Mouse (Mus musculus) lung, postnatal 0 days (tissue): ENCODE measurements at regions not wholly inside any gene's neighbourhood (a gene's known extent, or its start where the extent isn't known, plus 50 kb on each side); places are given as distances from the start of the nearest gene placed in this dataset.

ENCODE experiments used
- CTCF ChIP-seq: IDR thresholded peaks from 2 replicates; pipeline ENCODE4 v1.5.1; 2016; ENCODE audit warnings: antibody characterized with exemption, mild to moderate bottlenecking
- EP300 ChIP-seq: IDR thresholded peaks from 2 replicates; pipeline ENCODE4 v1.6.1; 2016; ENCODE audit warnings: antibody characterized with exemption, mild to moderate bottlenecking, control low read depth

- no peak for TF ChIP-seq CTCF
- TF ChIP-seq EP300: no peak
These were observed 183.5 kb upstream of the Tom1l1 start for GRCm38 (mm10) chr11:90871686-90872085.
